Mouse (Mus musculus) left cerebral cortex, postnatal 4 days (tissue): ENCODE data around the gene Arl8a. TPM values are rescaled to one million over a fixed set of nuclear protein-coding genes. Genes with fewer than 3 reads are reported as not detected.

ENCODE experiments used
- DNase-seq: peaks from one replicate; pipeline ENCODE4 v3.0.0-alpha.2; 2022
- intact Hi-C: fragments of 180-260 bp; cut with DNase I; formaldehyde crosslinking; loops from one replicate; pipeline ENCODE4 v1.15.1; 2025
- total RNA-seq, 2 experiments: library from RNA; stranded (reverse); gene quantifications; 2 replicates each; pipeline ENCODE4 v1.2.3; 2021

The Arl8a gene
- total RNA-seq, 2 experiments from 2014 or later: 508 to 512 TPM

DNA sequence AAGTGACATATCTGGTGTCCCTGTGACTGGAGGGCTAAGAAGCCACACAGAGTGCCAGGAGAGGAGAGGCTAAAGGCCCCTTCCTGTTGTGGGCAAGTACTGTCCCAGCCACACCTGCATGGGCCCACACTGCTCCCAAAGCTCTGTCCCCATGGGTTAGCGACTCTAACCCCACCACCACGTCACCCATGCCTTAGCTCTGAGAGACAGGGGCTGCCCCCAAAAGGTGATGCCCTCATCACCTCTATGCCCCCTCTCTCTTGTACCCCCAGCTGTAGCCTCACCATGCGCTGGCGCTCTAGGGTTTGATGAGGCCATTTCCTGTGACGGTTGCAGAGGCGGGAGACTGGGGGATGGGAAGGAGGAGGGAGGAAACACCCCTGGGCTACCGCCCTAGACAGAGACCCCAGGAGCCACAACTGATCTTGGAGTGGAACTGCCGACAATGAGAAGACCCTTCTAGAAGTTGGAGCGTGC lies 13.7 kb upstream of the Arl8a start:
- no peak for DNase-seq
- intact Hi-C loops: no loop called here

DNA sequence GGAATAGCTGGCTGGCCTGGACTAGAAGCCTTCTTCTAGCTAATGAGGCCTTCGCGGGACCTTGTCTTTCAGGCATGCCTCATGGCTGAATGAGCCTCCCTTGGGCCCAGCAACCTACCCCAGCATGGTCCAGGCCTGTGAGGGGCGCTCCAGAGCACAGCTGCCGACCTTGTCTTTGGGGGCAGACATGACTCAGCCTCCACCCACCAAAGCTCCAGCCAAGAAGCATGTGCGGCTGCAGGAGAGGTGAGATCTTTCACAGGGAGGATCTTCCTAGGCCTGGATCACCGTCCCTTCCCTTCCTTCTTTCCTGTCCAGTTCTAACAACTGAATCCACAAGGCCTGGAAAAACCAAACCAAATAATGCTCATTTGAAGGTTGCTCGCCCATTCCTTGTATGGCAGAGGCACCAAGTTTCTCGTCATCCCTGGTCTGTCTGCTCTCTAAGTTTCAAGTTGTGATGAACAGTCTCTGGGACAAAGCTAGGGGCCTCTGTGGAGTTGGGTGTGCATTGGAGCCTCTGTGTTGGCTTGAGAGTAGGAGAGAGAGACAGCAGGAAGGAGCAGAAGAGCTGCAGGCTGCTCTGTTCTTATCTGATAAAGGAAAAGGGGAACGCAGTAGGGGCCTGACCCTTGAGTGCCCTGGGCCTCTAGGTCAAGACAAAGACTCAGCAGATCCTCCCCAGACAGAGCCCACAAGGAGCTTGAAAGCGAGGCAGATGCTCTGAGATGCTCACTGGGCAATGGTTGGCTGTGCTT lies 12.8 kb upstream of the Arl8a start:
- no peak for DNase-seq
- intact Hi-C loops: no loop called here

DNA sequence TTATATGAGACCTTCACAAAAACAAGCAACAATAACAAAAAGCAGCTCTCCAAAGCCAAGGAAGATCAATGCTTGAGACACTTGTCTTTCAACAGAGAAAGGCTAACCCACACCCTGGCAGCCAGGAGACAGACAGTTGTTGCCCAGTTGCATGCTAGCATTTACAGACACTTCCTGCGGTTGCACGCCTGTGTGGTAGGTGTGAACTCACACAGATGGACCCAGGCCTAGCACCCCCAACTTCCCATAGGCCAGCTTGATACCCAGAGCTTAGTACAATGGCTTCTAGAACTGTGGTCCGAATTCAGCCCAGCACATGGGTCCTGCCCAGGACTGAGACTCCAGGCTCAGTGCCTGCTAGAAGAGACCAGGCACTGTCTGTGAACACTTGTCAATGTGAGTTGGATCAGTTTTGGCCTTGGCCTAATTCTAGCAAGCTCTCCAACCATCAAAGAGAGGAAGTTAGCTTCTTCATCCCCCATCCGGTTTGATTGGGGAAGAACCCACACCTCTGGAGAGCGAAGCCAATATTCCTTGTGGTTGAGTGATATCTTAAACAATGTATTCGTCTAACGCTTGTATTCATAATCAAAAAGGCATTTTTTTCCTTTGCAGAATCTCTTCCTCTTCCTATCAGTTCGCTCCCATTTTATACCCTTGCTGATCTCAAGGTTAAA lies 11.4 kb upstream of the Arl8a start:
- intact Hi-C loops: no loop called here

DNA sequence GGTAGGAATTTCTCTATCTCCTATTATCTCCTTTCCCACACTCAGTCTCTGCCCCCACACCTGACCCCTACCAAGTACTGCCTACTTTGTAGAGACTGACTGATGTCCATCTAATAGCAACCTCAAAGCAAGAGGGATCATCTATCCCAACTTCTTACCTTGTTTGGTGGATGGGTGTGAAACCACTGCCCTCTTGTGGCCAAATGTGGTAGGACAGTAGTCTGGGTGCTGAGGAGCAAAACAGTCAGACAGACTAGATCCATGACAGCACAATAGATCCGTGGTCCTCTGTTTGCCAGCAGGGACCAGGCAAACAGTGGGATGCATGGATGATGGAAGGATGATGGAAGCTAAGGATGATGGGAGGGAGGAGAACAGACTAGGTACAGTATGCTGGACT lies 10.1 kb upstream of the Arl8a start:
- DNase-seq: peak; percentile 62
- intact Hi-C loops: no loop called here

More for the DNA sequence above, 11.4 kb upstream of the Arl8a start:
- DNase-seq: no peak

DNA sequence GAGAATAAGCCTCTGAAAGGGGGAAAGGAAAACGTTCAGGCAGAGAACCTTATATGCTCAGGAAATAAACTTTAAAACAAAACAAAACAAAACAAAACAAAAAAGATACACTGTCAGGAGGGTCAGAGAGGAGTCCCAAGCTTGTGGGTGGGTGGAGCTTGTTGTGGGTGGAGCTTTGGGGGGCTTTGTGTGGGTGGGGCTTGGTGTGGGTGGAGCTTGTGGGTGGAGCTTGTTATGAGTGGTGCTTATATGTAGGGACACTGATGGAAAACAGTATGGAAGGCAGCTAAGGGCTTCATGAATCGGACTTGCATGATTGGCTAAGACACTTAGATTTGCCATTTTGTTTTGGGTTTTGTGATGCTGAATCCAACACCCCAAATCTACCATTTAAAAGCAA lies 6.7 kb upstream of the Arl8a start:
- DNase-seq: no peak
- intact Hi-C loops: no loop called here

DNA sequence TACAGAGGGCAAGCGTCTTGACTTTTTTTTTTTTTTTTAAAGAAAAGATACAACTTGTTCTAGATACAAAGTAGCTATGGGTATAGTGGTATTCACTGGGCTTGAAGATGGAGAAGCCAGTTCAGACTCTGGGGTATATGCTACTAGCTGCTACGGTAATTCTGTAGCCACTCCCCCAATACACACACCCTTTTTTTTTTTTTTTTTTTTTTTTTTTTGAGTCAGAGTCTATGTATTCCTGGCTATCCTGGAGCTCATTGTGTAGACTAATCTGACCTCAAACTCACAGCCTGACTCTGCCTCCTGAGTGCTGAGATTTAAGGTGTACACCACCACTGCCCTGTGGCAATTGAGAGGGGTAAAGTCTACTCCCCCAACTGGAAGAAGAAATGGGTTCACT lies 4.2 kb upstream of the Arl8a start:
- intact Hi-C loops: no loop called here
- no peak for DNase-seq

DNA sequence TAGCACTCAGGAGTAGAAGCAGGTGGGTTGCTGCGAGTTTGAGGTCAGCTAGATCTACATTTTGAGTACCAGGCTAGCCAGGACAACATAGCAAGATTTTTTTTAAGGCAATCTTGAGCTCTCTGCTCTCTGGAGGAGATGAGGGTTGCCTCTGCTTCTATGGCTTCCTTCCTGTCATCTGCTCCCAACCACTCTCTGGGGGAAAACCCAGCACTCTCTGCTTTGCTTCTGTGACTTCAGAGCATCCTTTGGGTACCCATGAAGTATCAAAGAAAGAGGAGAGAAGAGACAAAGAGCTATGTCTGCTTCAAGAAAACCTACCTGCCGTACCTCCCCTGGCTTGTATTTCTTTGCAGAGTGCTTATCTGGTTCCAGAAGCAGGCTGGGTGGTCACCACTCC lies 2.7 kb upstream of the Arl8a start:
- intact Hi-C loops: no loop called here
- DNase-seq: no peak

DNA sequence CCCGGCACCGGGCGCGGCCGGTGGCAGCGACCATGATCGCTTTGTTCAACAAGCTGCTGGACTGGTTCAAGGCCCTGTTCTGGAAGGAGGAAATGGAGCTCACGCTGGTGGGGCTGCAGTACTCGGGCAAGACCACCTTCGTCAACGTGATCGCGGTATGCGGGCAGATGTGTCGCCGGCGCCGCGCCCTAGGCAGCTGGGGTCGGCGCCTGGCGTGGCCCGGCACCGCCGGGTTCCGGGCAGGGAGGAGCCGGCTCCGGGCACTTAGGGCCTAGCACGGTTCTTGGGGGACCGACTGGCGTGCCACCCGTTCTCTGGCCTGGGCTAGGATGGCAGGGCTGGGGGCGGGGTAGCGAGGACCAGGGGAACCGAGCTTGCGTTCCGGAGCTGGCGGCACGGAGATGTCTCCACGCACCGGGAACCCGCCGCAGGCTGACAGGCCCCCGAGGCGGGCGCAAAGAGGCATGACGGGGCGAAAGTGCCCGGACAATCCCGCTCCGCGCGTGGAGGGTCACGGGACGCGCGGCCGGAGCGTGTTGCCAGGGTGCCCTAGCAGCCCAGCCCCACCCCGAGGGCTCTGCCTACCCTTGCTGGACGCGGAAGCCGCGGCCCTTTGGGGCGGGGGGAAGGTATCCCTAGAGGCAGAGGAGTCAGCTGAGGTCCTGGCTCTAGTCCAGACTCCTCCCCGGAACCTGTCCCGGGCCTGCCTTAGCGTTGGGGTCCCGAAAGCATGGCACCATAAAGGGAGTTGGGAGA lies 500 bp downstream of the Arl8a start:
- peak; percentile 86 for DNase-seq
- intact Hi-C loops: no loop called here

DNA sequence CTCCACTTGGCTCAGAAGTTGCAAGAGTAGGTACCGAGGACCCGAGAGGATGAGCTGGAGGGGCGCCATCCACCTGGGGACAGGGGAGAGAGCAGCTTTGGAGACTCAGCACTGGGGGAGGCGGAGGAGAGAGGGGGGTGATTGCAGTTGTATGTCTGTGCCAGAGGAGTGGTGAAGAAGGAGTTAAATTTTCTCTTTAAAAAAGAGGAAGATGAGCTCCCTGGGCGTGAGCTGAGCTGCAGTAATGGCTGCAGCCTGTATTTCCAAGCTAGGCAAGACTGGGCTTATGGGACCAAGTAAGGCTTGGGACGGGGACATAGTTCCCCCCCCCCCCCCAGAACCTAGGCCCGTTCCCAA lies 1.1 kb downstream of the Arl8a start:
- intact Hi-C loops: no loop called here
- DNase-seq: no peak

DNA sequence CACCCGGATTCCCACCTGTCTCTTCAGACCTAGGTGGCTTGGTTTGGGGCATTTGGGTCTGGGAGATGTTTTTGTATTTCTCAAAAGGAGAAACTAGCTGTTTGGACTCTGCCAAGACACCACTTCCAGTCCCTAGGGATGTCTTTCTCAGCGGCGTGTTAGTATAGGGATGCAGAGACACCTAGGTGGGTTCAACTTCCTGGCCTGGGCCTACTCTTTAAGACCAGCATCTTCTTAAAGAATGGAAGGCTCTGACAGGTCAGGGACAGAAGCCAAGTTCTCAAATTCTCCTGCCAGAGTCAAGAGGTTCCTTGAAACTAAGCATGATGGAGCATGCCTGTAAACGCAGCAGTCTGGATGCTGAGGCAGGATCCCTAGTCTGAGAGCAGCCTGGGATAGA lies 1.9 kb downstream of the Arl8a start:
- intact Hi-C loops: no loop called here
- DNase-seq: no peak

DNA sequence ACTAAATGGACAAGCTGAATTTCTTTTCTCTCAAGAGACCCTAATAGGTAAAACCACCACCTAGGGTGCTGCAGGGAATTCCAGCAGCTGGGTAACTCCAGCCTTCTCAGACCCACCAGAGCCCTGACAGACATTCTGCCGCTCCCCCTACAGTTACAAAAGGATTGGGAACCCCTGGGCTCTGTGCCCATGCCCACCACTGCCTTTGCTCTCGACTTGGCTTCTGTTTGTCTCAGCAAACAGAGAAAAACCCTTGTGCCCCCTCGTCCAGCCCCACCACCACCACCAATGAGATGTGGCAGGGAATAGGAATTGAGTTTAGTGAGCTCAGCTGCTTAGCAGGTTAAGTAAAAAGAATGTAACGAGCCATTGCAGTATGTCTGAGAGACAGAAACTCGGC lies 2.4 kb downstream of the Arl8a start:
- peak; percentile 74 for DNase-seq
- intact Hi-C loops: no loop called here

DNA sequence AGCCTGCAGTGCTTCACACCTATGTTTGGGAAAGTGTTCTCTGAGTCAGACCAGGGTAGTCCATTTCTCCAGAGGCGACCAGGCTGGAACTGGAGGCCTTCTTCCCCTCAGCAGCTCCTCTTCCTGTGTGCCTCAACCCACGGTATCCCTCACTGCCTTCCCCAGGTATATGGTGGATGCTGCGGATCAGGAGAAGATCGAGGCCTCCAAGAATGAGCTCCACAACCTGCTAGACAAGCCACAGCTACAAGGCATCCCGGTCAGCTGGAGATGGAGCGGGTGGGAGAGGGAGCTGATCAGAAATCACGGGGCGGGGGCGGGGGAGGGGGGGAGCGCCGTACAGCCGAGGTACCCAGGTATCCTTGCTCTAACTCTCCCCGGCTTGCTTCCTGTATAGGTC lies 7.4 kb downstream of the Arl8a start:
- intact Hi-C loops: no loop called here
- no peak for DNase-seq

DNA sequence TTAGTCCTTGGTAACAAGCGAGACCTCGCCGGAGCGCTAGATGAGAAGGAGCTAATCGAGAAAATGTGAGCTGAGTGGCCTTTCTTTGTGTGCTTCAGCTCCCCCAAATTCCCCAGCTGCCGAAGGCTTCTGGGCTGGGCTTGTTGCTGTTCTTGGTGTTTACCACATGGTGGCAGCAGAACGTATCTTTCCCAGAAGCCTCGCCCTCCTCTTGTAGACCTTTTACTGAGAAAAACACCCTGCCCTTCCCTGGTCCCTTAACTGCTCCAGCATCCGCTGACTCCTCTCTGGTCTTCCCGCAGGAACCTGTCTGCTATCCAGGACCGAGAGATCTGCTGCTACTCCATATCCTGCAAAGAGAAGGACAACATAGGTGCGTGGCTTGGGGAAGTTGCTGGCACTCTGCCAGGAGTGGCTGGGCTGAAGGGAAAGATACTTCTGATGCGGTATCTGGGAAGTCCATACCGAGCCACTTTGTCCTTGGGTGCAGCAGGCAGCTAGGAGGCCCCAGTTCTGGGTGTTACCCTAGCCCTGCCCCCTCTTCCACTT lies 7.9 kb downstream of the Arl8a start:
- DNase-seq: peak; percentile 73
- intact Hi-C loops: no loop called here

DNA sequence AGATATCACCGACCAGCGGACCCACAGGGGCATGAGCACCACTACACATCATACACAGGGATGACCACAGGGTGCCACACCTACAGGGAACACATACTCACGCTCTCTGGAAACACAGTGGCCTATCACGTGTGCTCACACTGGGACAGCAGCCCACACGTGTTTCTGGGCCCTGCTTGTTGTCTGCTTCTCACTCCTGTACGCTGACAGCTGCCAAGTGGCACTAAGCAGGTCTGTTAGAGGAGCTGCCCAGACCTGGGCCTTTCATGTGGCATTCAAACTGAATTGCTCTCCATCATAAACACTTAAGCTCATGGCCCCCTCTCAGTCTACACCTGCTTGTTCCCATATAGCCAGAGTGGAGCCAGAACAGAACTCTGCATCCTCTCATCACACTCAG lies 9.7 kb downstream of the Arl8a start:
- DNase-seq: no peak
- intact Hi-C loops: no loop called here

DNA sequence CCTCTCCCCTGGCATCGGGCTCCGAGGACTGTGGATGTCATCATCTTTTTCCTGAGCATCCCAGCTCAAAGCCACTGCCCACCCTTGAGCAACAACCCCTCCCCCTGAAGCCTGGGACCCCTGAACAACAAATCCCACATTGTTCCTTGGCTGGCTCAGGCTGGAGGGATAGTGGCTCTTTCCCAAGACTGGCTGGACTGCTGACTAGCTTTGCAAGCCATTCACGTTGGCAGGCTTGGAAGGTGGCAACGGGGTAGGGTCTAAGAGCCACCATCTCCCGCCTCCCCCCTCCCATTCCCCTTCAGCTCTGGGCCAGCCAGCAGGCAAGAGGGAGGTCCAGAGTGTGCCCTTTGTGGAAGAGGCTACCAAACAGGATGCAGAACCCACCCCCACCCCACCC lies 12.0 kb downstream of the Arl8a start:
- peak; percentile 82 for DNase-seq
- intact Hi-C loops: no loop called here

DNA sequence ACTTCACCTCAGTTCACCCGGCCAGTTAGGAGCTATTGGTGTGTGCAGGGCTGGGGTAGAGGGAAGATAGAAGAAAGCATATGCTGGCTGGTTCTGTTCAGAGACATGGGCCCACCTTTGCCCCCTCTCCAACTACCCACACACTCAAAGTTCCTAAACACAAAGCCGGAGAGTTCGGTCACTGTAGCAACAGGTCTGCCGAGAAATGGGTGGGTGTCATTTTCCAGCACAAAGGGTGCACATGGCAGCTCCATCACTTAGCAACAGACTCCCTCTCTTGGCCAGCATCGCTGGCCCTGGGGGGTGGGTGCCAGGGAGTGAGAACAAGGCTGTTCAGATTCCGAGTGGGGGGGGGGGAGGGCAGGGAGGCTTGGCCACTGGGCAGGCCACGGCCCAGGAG lies 12.4 kb downstream of the Arl8a start:
- intact Hi-C loops: no loop called here
- peak; percentile 73 for DNase-seq

DNA sequence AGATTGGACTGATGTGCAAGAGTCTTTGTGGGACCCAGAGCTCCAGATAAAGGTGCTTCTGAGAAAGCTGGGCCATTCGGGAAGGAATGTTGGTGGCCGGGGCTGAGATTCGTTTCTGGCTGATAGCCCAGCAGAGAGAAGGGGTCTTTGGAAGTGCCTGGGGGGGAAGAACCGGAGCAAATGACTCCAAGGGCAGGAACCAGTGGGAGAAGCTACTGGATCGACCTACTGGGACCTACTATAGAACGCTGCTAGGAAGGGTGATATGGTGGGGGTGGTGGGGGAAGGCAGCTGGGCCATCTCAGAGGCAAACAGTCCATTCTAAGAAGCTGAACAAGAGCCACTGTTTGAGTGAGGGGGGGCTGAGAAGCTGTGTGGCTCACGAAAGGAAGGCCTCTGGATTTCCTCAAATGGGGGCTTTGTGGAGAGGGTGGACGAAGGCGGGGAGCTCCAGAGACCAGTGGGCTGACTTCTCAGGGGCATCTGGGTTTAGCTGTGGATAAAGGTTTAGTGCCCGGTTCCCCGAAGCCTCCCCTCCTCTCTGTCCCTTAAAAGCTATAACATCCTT lies 13.0 kb downstream of the Arl8a start:
- intact Hi-C loops: no loop called here
- no peak for DNase-seq

DNA sequence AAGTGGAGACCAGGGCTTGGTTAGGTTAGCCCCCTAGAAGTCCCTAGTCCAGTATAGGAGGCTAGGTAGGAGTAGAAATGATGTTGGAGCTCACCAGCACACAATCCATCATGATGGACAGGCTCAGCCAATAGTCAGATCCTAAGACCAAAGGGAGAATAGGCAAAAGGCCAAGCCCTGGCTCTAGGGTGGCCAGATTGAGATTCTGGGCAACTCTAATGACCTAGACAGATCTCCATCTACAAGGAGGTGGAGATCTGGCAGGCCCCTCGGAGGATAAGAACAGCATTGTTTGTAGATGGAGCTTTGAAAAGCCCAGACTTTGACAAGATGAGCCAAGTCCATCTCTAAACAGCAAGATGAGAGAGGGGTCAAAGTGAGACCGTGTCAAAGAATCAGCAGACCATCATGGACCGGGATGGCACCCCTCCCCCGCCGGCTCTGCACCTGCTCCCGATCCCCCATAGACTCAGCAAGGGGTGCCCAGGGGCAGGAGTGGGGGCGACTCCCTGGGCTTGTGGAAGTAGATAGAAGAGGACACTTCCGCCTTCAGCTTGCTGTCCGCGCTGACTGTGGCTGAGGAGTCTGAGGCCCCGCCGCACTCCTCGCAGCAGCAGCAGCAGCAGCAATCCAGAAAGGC lies 13.9 kb downstream of the Arl8a start:
- peak; percentile 45 for DNase-seq
- intact Hi-C loops: no loop called here

DNA sequence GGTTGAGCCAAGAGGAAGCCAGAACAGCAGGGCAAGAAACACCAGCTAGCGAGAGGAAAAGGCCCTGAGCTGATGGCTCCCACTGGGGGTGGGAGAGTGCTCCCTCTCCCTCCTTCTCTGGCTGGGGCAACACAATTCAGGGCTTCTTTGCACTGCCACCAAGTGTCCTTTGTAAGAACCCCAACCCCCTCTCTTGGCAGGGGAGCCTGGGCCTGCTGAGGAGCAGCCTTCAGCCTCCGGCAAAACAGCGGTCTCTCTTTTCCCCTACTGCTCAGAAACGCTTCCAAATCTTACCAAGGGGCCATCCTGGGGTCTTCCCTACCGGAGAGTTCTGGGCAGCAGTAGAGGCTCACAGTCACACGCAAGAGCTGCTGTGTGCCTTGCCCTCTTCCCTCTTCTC lies 16.1 kb downstream of the Arl8a start:
- DNase-seq: peak; percentile 74
- intact Hi-C loops: no loop called here

DNA sequence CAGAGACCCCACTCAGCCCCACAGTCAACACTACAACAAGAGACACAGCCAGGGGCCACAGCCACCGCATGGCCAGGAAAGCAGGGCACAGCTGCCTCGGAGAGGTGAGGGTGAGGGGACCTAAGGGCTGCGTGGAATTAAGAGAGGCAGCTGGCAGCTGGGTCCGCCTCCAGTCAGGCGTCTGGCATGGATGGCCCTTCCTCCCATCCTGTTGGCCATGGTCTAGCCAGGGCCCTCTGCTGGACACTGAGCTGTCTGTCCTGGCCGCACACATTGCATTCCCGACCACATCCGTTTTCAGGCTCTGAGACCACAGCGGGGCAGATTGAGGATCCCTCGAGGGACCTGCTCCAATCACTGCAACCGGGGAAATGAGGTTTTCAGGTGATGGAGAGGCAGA lies 20.8 kb downstream of the Arl8a start, which contains the start of gene Gpr37l1:
Gene Gpr37l1, minus strand, starts transcription at position 247 of the 400 bp plus-strand sequence.
- intact Hi-C loops: no loop called here
- peak; percentile 69 for DNase-seq
